Mouse (Mus musculus) heart, postnatal 0 days (tissue): ENCODE measurements around the gene Cfap77.

Experiments used
- CTCF ChIP-seq: IDR thresholded peaks from 2 replicates; pipeline ENCODE4 v1.5.1; 2016; ENCODE audit warnings: antibody characterized with exemption, control low read depth, low read depth
- EP300 ChIP-seq: IDR thresholded peaks from 2 replicates; pipeline ENCODE4 v1.6.1; 2016; ENCODE audit warnings: antibody characterized with exemption, low read depth

DNA sequence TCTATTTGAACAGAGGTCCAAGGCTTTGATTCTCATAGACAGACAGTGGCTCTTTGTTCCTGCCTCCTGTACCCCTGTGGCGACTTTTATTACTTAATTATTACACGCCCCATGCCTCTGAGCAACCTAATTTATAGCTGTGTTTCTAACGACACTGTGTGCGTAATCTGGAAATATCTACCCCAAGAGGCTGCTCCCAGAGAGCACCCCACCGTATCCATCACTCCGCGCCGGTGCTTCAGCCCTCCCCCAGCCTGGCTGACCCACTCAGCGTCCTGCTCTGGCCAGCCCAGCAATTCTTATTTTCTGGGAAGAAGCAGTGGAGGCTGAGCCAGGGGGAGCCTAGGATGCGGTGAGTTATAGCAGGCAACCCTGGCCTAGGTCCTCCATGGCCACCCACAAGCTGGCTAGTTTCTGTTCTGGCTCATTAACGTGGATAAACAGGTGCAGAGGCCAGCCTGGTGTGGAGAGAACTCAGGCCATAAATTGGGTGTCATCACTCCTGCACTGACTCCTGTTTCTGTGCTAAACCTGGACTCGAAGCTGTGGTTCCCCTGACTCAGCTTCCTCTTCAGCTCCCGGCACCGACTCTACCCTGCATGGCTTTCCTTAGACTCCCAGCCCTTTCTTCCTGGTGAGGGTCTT, 88.6 kb downstream of the Cfap77 start:
- TF ChIP-seq EP300 (no peak), CTCF (no peak)
